Mouse (Mus musculus): ENCODE measurements around the gene Acer1.

Gene Acer1

DNA sequence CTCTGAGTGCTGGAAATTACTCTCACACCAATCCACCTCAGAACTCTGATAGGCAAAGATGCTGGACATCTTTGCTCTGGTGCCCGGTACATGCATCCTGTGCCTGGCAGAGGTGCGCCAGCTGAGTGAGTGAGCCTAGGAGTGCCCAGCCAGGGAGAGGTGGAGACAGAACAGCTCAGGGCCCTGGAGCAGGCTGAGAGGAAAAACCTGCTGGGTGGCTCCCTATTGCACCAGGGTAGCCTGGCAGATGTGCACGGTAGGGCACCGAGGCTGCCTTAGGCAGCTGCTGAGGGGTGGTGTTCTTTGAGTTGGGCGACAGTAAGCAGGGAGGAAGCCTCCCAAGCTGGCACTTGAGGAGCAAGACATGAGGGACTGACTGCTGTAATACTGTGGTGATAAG is at the start of gene Acer1:
Gene Acer1, minus strand, starts transcription at position 114 of the 400 bp plus-strand sequence.
- DNase-seq = no peak

GRCm38 (mm10) chr17:57030931-57031660 is 49.2 kb upstream of the Acer1 start, which contains the start of gene Khsrp:
Khsrp (minus strand) TSS chr17:57031522.
- DNase-seq = peak in 1 of 2 experiments; percentile 49

- no peak for DNase-seq
Observed at GRCm38 (mm10) chr17:57029691-57030090, 47.8 kb upstream of the Acer1 start.

DNA sequence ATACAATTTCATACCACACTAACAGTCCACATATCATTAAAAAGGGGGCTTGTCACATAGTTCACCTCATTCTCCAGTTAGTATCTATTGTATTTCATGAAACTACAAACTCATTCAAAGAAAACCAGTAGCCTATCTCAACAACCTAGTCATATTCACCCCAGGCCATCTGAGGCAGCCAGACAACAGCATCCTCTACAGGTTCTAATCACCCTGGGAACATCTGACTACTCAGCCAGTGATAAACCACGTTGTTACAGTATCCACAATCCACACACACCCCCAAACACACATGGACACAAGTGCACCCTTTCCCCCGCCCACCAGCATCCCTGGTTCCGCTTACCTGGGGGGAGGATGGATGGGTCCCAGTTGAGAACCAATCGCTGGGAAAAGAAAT is 45.5 kb upstream of the Acer1 start:
- no peak for DNase-seq

DNA sequence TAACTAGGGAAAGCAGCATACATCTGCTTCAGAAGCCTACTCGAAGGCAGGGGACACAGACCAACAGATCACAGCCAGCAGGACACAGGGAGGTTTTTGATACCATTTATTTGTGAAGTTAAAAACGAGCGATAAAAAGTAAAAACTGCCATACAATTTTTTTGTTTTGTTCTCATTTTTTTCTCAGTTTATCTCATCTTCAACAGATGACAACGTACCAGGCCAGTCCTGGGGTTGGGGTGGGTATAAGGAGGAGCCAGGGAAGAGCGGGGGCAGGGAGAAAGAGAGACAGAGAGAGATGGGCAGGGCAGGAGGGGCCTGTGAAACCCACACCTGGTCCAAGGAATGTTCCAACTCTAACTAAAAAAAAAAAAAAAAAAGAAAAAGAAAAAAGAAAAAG is 39.0 kb upstream of the Acer1 start:
- DNase-seq = no peak

GRCm38 (mm10) chr17:57019693-57020092 is 37.8 kb upstream of the Acer1 start:
- no peak for DNase-seq

GRCm38 (mm10) chr17:57012245-57012795 is 30.4 kb upstream of the Acer1 start:
- no peak for DNase-seq

DNA sequence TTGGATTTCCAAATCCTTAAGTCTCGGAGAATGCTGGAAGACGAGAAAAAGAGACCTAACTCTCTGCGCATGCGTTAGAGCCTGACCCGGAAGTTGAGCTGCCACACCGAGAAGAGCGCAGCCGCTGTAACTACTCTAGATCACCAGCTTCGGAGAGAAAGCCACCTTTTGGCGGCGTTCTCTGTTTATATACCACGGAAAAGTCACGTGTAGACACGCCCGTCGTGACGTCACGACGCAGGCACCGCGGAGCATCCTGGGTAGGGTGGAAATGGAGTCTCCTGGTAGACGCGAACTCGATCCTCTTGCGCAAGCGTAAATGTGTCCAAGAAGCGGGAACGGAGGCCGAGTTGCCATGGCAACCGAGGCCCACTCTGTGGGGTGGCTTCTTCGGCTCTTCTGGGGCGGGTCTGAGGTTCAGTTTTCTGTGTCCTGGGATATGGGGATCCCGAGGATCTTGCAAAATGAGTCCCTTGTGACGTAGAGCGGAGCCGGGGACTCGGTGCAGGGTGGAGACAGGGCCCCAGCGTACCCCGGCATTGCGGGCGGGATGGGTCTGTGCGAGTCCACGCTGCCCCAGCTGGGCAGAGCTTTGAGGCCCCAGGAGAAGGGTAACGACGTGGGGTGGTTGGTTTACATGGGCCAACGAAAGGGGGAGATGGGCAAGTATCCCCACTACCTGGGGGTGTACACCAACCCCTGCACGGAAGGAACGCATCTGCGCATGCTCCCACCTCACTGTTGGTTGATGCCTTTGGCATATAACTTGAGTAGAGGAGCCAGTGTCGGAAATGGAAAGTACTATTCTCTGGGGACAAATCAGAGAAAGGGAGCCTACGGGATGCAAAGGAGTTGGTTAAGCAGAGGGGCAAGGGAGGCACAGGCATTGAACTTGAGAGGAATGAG is 29.6 kb upstream of the Acer1 start, which contains the start of the genes Gtf2f1 and Gm17949:
Gene Gtf2f1, minus strand, starts transcription at position 53 of the 906 bp plus-strand sequence.
Gene Gm17949, plus strand, starts transcription at position 234 of the 906 bp plus-strand sequence.
- DNase-seq = peak; percentile 81 to 84

DNA sequence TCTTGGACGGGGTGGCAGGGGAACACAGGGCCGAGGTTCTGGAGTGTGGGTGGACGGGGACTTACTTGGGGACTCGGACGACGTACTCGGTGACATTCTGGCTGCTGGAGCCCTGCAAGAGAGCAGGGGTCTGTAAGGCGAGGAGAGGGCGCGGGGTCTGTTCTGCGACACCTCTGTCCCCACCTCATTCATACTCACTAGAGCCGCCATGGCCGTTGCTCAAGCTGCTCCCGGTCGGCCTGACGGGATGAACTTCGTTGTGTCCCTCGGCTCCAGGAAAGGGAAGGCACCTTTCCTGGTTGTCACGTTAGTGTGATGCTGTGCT is 28.9 kb upstream of the Acer1 start:
- no peak for DNase-seq

GRCm38 (mm10) chr17:57007137-57007905 is 25.4 kb upstream of the Acer1 start:
- no peak for DNase-seq

- no peak for DNase-seq
Observed at GRCm38 (mm10) chr17:57003994-57004393, 22.1 kb upstream of the Acer1 start.

DNA sequence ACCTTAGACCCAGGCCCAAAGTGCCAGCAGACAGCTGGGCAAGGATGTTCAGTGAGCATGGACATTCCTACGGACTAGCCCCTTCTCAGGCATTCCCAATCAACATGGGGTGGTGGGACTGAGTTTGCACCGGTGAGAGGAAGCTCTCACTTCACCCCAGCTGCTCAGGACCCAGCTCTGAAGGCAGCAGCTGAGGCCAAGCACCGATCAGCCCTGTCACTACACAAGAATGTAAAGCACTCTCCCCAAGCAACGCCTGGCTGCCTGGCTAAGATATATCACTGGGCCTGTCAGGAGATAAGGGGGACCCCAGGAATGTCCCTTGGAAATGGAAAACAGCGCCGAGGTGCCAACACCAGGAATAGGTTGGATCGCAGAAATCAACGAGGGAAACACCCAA is 19.3 kb upstream of the Acer1 start:
- no peak for DNase-seq

GRCm38 (mm10) chr17:56999968-57000609 is 18.2 kb upstream of the Acer1 start, which contains the start of gene Pspn:
Pspn (minus strand) TSS chr17:57000018.
- no peak for DNase-seq

GRCm38 (mm10) chr17:56999414-56999813 is 17.5 kb upstream of the Acer1 start:
- no peak for DNase-seq

GRCm38 (mm10) chr17:56997029-56997667 is 15.2 kb upstream of the Acer1 start, which contains the start of gene Alkbh7:
Alkbh7 (plus strand) TSS chr17:56997339.
- DNase-seq = peak; percentile 87 to 94

- DNase-seq = no peak
Observed at GRCm38 (mm10) chr17:56996506-56996905, 14.6 kb upstream of the Acer1 start.

- DNase-seq = no peak
Observed at GRCm38 (mm10) chr17:56995046-56995445, 13.1 kb upstream of the Acer1 start.

GRCm38 (mm10) chr17:56990966-56991365 is 9.0 kb upstream of the Acer1 start:
- peak in 1 of 2 experiments; percentile 5 for DNase-seq

GRCm38 (mm10) chr17:56990115-56990746 is 8.3 kb upstream of the Acer1 start, which contains the start of gene Clpp:
Clpp (plus strand) TSS chr17:56990305.
- DNase-seq = peak; percentile 91 to 95

DNA sequence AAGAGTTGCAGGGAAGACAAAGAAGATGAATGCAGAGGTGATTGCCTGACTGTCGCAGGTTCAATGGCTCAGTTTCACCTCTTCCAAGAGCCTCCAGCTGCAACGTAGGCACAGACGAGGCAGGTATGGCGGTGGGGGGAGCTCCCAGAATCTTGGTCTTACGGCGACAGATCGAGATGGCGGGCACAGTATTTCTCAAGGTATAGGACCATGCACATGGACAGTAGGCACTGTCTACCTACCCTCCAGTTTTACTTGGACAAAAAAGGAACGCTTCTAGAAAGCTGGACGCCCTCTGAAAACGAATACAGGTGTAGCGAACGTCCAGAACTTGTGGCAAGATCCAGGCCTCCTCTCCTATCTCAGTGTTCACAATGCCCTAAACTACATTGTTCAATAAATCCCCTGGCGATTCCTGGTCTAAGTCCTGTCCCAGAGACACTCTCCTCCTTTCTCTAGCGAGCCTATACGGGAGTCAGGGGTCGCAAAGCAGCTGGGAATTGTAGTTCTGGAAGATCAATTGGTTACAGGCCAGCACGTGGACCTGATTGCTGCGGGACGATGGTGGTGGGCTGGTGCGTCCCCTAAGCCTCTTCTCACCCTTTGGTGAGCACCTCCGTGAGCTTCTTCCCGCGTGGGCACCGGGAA is 7.7 kb upstream of the Acer1 start:
- DNase-seq = no peak
